Mouse (Mus musculus): Measurements from ENCODE around the gene Tmem259. TPM values are rescaled to one million over a fixed set of nuclear protein-coding genes. Genes with fewer than 3 reads are reported as not detected.
A peak's percentile ranks its signal among the peaks of the same experiment; 100 is the strongest.

The Tmem259 gene
- polyA plus RNA-seq, 2 experiments = 5.9 to 59.7 TPM

GRCm38 (mm10) chr10:80016931-80017330 is 32.8 kb upstream of the Tmem259 start:
- peak overlapping the region; percentile 68 for H3K27ac ChIP-seq
- H3K9ac ChIP-seq (replicated peaks) = peak overlapping the region; percentile 77
- peaks cover 18 to 20% of the 10 kb centered on the region in 2 experiments for H3K4me1 ChIP-seq (replicated peaks; ENCODE audit: control insufficient read depth in 2 of 2, insufficient read depth in 2 of 2, low read length in 1 of 2)
- H3K36me3 ChIP-seq (replicated peaks; ENCODE audit: control insufficient read depth, insufficient read depth, low read depth) = peaks cover 18% of the 10 kb centered on the region
- peak overlapping the region; percentile 81 for H3K4me2 ChIP-seq (ENCODE audit: low read depth)
- TF ChIP-seq CTCF (IDR thresholded peaks at IDR 0.05; ENCODE audit: low read depth) (no peak), EP300 (IDR thresholded peaks at IDR 0.05; ENCODE audit: low read depth) (no peak)
- DNase-seq (ENCODE audit: low read depth in 3 of 3, low spot score in 3 of 3) (no peak), ATAC-seq (ENCODE audit: insufficient read depth) (peak; percentile 18)
- 13% methylated on average over 10 of the region's 10 CpGs for WGBS (ENCODE audit: insufficient replicate concordance)
- no peaks in the 10 kb centered on the region for H3K27me3 ChIP-seq (ENCODE audit: control insufficient read depth, insufficient read depth, low read length)
- no peaks in the 10 kb centered on the region for H3K9me3 ChIP-seq (ENCODE audit: control insufficient read depth, low read length)
- H3K4me3 ChIP-seq (ENCODE audit: insufficient read depth in 1 of 2, low read depth in 2 of 2, low read length in 2 of 2) = peak overlapping the region; percentile 51 to 61

GRCm38 (mm10) chr10:80016511-80016910 is 32.4 kb upstream of the Tmem259 start, which contains the start of gene Arhgap45:
TSS of gene Arhgap45 (plus strand) at chr10:80016653.
- H3K4me2 ChIP-seq (ENCODE audit: low read depth) = peak within 1 kb of the TSS; percentile 81
- H3K27ac ChIP-seq = peak within 1 kb of the TSS; percentile 68
- peaks cover 23% of the 10 kb centered on the region for H3K36me3 ChIP-seq (replicated peaks; ENCODE audit: control insufficient read depth, insufficient read depth, low read depth)
- H3K4me1 ChIP-seq (replicated peaks; ENCODE audit: control insufficient read depth in 2 of 2, insufficient read depth in 2 of 2, low read length in 1 of 2) = peaks cover 18 to 20% of the 10 kb centered on the region in 2 experiments
- 12% methylated on average over 11 of the region's 11 CpGs for WGBS (ENCODE audit: insufficient replicate concordance)
- H3K4me3 ChIP-seq (ENCODE audit: insufficient read depth in 1 of 2, low read depth in 2 of 2, low read length in 2 of 2) = peak within 1 kb of the TSS; percentile 51 to 61
- H3K9me3 ChIP-seq (ENCODE audit: control insufficient read depth, low read length) = no peaks in the 10 kb centered on the region
- ATAC-seq (ENCODE audit: insufficient read depth) (peak; percentile 73), DNase-seq (ENCODE audit: low read depth in 3 of 3, low spot score in 3 of 3) (peak; percentile 51 to 70 (median 59))
- TF ChIP-seq EP300 (IDR thresholded peaks at IDR 0.05; ENCODE audit: low read depth) (no peak), CTCF (IDR thresholded peaks at IDR 0.05; ENCODE audit: low read depth) (no peak; the same call in 1 of the 2 replicates)
- no peaks in the 10 kb centered on the region for H3K27me3 ChIP-seq (ENCODE audit: control insufficient read depth, insufficient read depth, low read length)
- peak within 1 kb of the TSS; percentile 77 for H3K9ac ChIP-seq (replicated peaks)

- no peak overlapping the region for H3K9ac ChIP-seq (replicated peaks)
- H3K9me3 ChIP-seq (ENCODE audit: control insufficient read depth, low read length) = peaks cover 7% of the 10 kb centered on the region
- no peak for DNase-seq (ENCODE audit: low read depth in 3 of 3, low spot score in 3 of 3)
- H3K27me3 ChIP-seq (ENCODE audit: control insufficient read depth, insufficient read depth, low read length) = no peaks in the 10 kb centered on the region
- no peak overlapping the region for H3K4me3 ChIP-seq (ENCODE audit: insufficient read depth in 1 of 2, low read depth in 2 of 2, low read length in 2 of 2)
- TF ChIP-seq CTCF (IDR thresholded peaks at IDR 0.05; ENCODE audit: low read depth) = no peak
- TF ChIP-seq EP300 (IDR thresholded peaks at IDR 0.05; ENCODE audit: low read depth) = no peak
- no peak overlapping the region for H3K4me2 ChIP-seq (ENCODE audit: low read depth)
- H3K36me3 ChIP-seq (replicated peaks; ENCODE audit: control insufficient read depth, insufficient read depth, low read depth) = peaks cover 32% of the 10 kb centered on the region
- ATAC-seq (ENCODE audit: insufficient read depth) = no peak
- peaks cover 18 to 20% of the 10 kb centered on the region in 2 experiments for H3K4me1 ChIP-seq (replicated peaks; ENCODE audit: control insufficient read depth in 2 of 2, insufficient read depth in 2 of 2, low read length in 1 of 2)
- H3K27ac ChIP-seq = no peak overlapping the region
- 86% methylated on average over 10 of the region's 10 CpGs for WGBS (ENCODE audit: insufficient replicate concordance)
These were observed 31.5 kb upstream of the Tmem259 start for GRCm38 (mm10) chr10:80015583-80015982.

GRCm38 (mm10) chr10:80014484-80015290 is 30.6 kb upstream of the Tmem259 start:
- H3K36me3 ChIP-seq (replicated peaks; ENCODE audit: control insufficient read depth, insufficient read depth, low read depth) = peaks cover 41% of the 10 kb centered on the region
- H3K9me3 ChIP-seq (ENCODE audit: control insufficient read depth, low read length) = peaks cover 15% of the 10 kb centered on the region
- WGBS (ENCODE audit: insufficient replicate concordance) = 69% methylated on average over 28 of the region's 28 CpGs
- H3K27me3 ChIP-seq (ENCODE audit: control insufficient read depth, insufficient read depth, low read length) = no peaks in the 10 kb centered on the region
- DNase-seq (ENCODE audit: low read depth in 3 of 3, low spot score in 3 of 3) (no peak), ATAC-seq (ENCODE audit: insufficient read depth) (no peak)
- H3K9ac ChIP-seq (replicated peaks) = no peak overlapping the region
- no peak overlapping the region for H3K27ac ChIP-seq
- H3K4me2 ChIP-seq (ENCODE audit: low read depth) = no peak overlapping the region
- peaks cover 18 to 19% of the 10 kb centered on the region in 2 experiments for H3K4me1 ChIP-seq (replicated peaks; ENCODE audit: control insufficient read depth in 2 of 2, insufficient read depth in 2 of 2, low read length in 1 of 2)
- no peak for TF ChIP-seq EP300 (IDR thresholded peaks at IDR 0.05; ENCODE audit: low read depth)
- TF ChIP-seq CTCF (IDR thresholded peaks at IDR 0.05; ENCODE audit: low read depth) = peak; percentile 61
- H3K4me3 ChIP-seq (ENCODE audit: insufficient read depth in 1 of 2, low read depth in 2 of 2, low read length in 2 of 2) = no peak overlapping the region

GRCm38 (mm10) chr10:80013609-80014008 is 29.5 kb upstream of the Tmem259 start:
- no peak overlapping the region for H3K4me3 ChIP-seq (ENCODE audit: insufficient read depth in 1 of 2, low read depth in 2 of 2, low read length in 2 of 2)
- peaks cover 15% of the 10 kb centered on the region for H3K9me3 ChIP-seq (ENCODE audit: control insufficient read depth, low read length)
- H3K9ac ChIP-seq (replicated peaks) = no peak overlapping the region
- H3K27ac ChIP-seq = no peak overlapping the region
- no peak for TF ChIP-seq EP300 (IDR thresholded peaks at IDR 0.05; ENCODE audit: low read depth)
- 77% methylated on average over 25 of the region's 25 CpGs for WGBS (ENCODE audit: insufficient replicate concordance)
- no peaks in the 10 kb centered on the region for H3K27me3 ChIP-seq (ENCODE audit: control insufficient read depth, insufficient read depth, low read length)
- H3K4me2 ChIP-seq (ENCODE audit: low read depth) = no peak overlapping the region
- no peak for DNase-seq (ENCODE audit: low read depth in 3 of 3, low spot score in 3 of 3)
- peaks cover 52% of the 10 kb centered on the region for H3K36me3 ChIP-seq (replicated peaks; ENCODE audit: control insufficient read depth, insufficient read depth, low read depth)
- peaks cover 8 to 11% of the 10 kb centered on the region in 2 experiments for H3K4me1 ChIP-seq (replicated peaks; ENCODE audit: control insufficient read depth in 2 of 2, insufficient read depth in 2 of 2, low read length in 1 of 2)
- ATAC-seq (ENCODE audit: insufficient read depth) = no peak
